ENCODE assay signal across 15 mouse cellular contexts in the genomic region with DNA sequence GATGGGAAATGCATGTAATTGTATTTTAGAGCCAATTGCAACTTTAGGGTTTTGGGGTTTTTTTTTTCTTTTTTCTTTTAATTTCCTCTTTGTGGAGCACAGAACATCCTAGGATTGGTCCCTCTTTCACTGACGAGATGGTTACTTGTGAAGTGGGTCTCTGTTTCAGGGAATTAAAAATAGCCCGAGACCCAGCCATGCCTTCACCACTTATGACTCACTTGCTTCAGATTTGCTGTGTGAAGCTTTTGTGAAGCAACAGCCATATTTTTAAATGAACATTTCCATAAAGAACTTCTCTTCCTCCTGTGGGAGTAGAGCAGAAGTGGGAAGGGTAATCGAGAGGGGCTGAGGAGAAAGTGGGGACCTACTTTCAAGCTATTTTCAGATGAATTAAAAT.
"Had no signal": no experiment of that assay in that cellular context is flagged by ENCODE, and none has a peak within 500 bp of the region (broad histone marks: within the 10 kb centered on the region; RNA-seq: fewer than 3 reads in every experiment).

No protein-coding gene starts in this region.

- H3K4me3 ChIP-seq: layer of hippocampus, adult 2 months; liver, embryonic 13.5 days; neural tube, embryonic 12.5 days; neural tube, embryonic 15.5 days had no signal

- H3K36me3 ChIP-seq: liver, embryonic 13.5 days; neural tube, embryonic 12.5 days; neural tube, embryonic 15.5 days had no signal

- H3K4me2 ChIP-seq: liver, embryonic 13.5 days; midbrain, embryonic 11.5 days; neural tube, embryonic 12.5 days; neural tube, embryonic 15.5 days had no signal

- DNase-seq: kidney, adult 2 months; kidney, postnatal 25 days; layer of hippocampus, adult 9-11 months; liver, embryonic 13.5 days; lung, adult 2 months; lung, postnatal 14 days; lung, postnatal 4 days; midbrain, embryonic 14.5 days; retina, postnatal 1 day; right cerebral cortex, postnatal 4 days; thymus, postnatal 25 days had no signal

- H3K27me3 ChIP-seq: liver, embryonic 13.5 days; neural tube, embryonic 12.5 days; neural tube, embryonic 15.5 days had no signal
